Mouse (Mus musculus): ENCODE measurements around the gene Suv39h2.

The Suv39h2 gene

GRCm38 (mm10) chr2:3422548-3422947 lies 52.3 kb downstream of the Suv39h2 start, which contains the start of gene Meig1:
Gene Meig1, minus strand, starts transcription at chr2:3422648.
- no peak for DNase-seq (ENCODE audit: low read depth)

- no peak for DNase-seq (ENCODE audit: low read depth)
Measured at GRCm38 (mm10) chr2:3420157-3420556, 54.7 kb downstream of the Suv39h2 start.

GRCm38 (mm10) chr2:3418883-3419431 lies 55.9 kb downstream of the Suv39h2 start:
- DNase-seq (ENCODE audit: low read depth) = peak; percentile 97

DNA sequence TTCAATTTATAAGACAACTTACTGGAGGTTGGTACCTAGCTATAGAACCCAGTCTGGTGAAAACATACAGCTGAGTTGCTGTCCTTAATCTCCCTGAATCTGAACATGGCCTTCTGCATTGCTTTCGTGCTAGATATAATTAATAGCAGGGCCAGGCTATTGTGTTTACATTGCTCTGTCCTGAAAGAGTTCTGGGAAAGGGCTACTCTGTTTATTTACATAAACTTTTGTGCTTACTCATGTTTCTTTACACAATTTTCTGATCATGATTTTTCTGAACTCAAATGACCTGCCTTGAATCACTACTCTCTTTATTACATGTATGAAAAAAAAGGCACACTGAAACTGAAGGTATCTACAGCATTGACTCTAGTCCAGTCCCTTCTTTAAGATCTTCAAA lies 59.2 kb downstream of the Suv39h2 start:
- peak; percentile 52 for DNase-seq (ENCODE audit: low read depth)

DNA sequence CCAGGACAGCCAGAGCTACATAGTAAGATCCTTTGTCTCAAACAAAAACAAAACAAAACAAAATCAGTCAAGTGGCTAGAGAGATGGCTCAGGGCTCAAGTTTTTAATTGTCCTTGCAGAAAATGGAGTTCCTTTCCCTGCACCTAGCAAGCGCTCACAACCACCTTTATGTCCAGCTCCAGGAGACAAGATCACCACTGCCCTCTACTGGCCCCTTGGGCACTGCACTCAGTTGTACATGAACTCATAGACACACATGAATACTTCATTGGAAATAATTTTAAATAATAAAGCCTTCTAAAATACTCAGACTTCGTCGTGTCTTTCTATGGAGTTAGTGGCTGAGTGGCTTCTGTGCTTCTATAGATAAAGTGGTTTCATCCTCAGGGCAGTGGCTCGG lies 60.6 kb downstream of the Suv39h2 start:
- DNase-seq (ENCODE audit: low read depth) = peak; percentile 80

GRCm38 (mm10) chr2:3407756-3408155 lies 67.1 kb downstream of the Suv39h2 start:
- DNase-seq (ENCODE audit: low read depth) = no peak

- DNase-seq (ENCODE audit: low read depth) = no peak
Measured at GRCm38 (mm10) chr2:3405981-3406380, 68.8 kb downstream of the Suv39h2 start.

Data from NIH3T3 (cell line).